Mouse (Mus musculus): ENCODE measurements around the gene Gpatch1. TPM values are rescaled to one million over a fixed set of nuclear protein-coding genes. Genes with fewer than 3 reads are reported as not detected.

Gpatch1 gene
- polyA plus RNA-seq, 1 experiment, result 5.3 TPM

GRCm38 (mm10) chr7:35235308-35235707 is 82.9 kb downstream of the Gpatch1 start:
- 19% methylated on average over 9 of the region's 9 CpGs for WGBS
- Histone ChIP-seq H3K4me1 (ENCODE audit: control insufficient read depth, insufficient read depth, low read length) (peaks cover 3% of the 10 kb centered on the region; the same call in 1 of the 2 replicates), H3K27me3 (replicated peaks; ENCODE audit: control insufficient read depth, insufficient read depth, low read length) (no peaks in the 10 kb centered on the region), H3K36me3 (ENCODE audit: control insufficient read depth, insufficient read depth, low read length) (no peaks in the 10 kb centered on the region), H3K27ac (ENCODE audit: insufficient read depth, low read depth, low read length) (peak overlapping the region; percentile 70; the same call in 1 of the 2 replicates), H3K4me3 (ENCODE audit: insufficient read depth, low read depth, low read length) (peak overlapping the region; percentile 51)
- TF ChIP-seq CTCF (conservative IDR thresholded peaks at IDR 0.05; ENCODE audit: insufficient read depth, insufficient read length, low read depth, low read length) (no peak), POLR2A (IDR thresholded peaks at IDR 0.05; ENCODE audit: low read depth, low read length) (no peak)
- DNase-seq, result peak; percentile 70

- H3K36me3 ChIP-seq (ENCODE audit: control insufficient read depth, insufficient read depth, low read length), result no peaks in the 10 kb centered on the region
- under 1% methylated on average over 45 of the region's 45 CpGs for WGBS
- peak; percentile 99 for DNase-seq
- no peaks in the 10 kb centered on the region for H3K27me3 ChIP-seq (replicated peaks; ENCODE audit: control insufficient read depth, insufficient read depth, low read length)
- TF ChIP-seq POLR2A (IDR thresholded peaks at IDR 0.05; ENCODE audit: low read depth, low read length) (peak; percentile 38), CTCF (conservative IDR thresholded peaks at IDR 0.05; ENCODE audit: insufficient read depth, insufficient read length, low read depth, low read length) (no peak)
- H3K4me3 ChIP-seq (ENCODE audit: insufficient read depth, low read depth, low read length), result peak overlapping the region; percentile 80
- H3K27ac ChIP-seq (ENCODE audit: insufficient read depth, low read depth, low read length), result peak overlapping the region; percentile 84
- peaks cover 3% of the 10 kb centered on the region; the same call in 1 of the 2 replicates for H3K4me1 ChIP-seq (ENCODE audit: control insufficient read depth, insufficient read depth, low read length)
These were observed 83.6 kb downstream of the Gpatch1 start for GRCm38 (mm10) chr7:35234361-35235245.

- WGBS, result 75% methylated on average over 12 of the region's 12 CpGs
- no peak overlapping the region for H3K27ac ChIP-seq (ENCODE audit: insufficient read depth, low read depth, low read length)
- peak overlapping the region; percentile 52; the same call in 1 of the 2 replicates for H3K4me3 ChIP-seq (ENCODE audit: insufficient read depth, low read depth, low read length)
- TF ChIP-seq CTCF (conservative IDR thresholded peaks at IDR 0.05; ENCODE audit: insufficient read depth, insufficient read length, low read depth, low read length) (no peak), POLR2A (IDR thresholded peaks at IDR 0.05; ENCODE audit: low read depth, low read length) (no peak)
- peaks cover 3% of the 10 kb centered on the region; the same call in 1 of the 2 replicates for H3K4me1 ChIP-seq (ENCODE audit: control insufficient read depth, insufficient read depth, low read length)
- no peaks in the 10 kb centered on the region for H3K27me3 ChIP-seq (replicated peaks; ENCODE audit: control insufficient read depth, insufficient read depth, low read length)
- no peaks in the 10 kb centered on the region for H3K36me3 ChIP-seq (ENCODE audit: control insufficient read depth, insufficient read depth, low read length)
- DNase-seq, result no peak
These were observed 84.4 kb downstream of the Gpatch1 start for GRCm38 (mm10) chr7:35233861-35234260.

GRCm38 (mm10) chr7:35232796-35233455 is 85.3 kb downstream of the Gpatch1 start:
- H3K4me1 ChIP-seq (ENCODE audit: control insufficient read depth, insufficient read depth, low read length), result peaks cover 3% of the 10 kb centered on the region; the same call in 1 of the 2 replicates
- no peaks in the 10 kb centered on the region for H3K36me3 ChIP-seq (ENCODE audit: control insufficient read depth, insufficient read depth, low read length)
- H3K4me3 ChIP-seq (ENCODE audit: insufficient read depth, low read depth, low read length), result no peak overlapping the region
- DNase-seq, result no peak
- TF ChIP-seq CTCF (conservative IDR thresholded peaks at IDR 0.05; ENCODE audit: insufficient read depth, insufficient read length, low read depth, low read length), result no peak
- 60% methylated on average over 13 of the region's 13 CpGs for whole genome bisulfite sequencing
- no peak overlapping the region for H3K27ac ChIP-seq (ENCODE audit: insufficient read depth, low read depth, low read length)
- H3K27me3 ChIP-seq (replicated peaks; ENCODE audit: control insufficient read depth, insufficient read depth, low read length), result no peaks in the 10 kb centered on the region

- Histone ChIP-seq H3K4me1 (ENCODE audit: control insufficient read depth, insufficient read depth, low read length) (peaks cover under 1% of the 10 kb centered on the region; the same call in 1 of the 2 replicates), H3K27ac (ENCODE audit: insufficient read depth, low read depth, low read length) (no peak overlapping the region), H3K27me3 (replicated peaks; ENCODE audit: control insufficient read depth, insufficient read depth, low read length) (no peaks in the 10 kb centered on the region), H3K36me3 (ENCODE audit: control insufficient read depth, insufficient read depth, low read length) (no peaks in the 10 kb centered on the region), H3K4me3 (ENCODE audit: insufficient read depth, low read depth, low read length) (no peak overlapping the region)
- DNase-seq, result no peak
- 85% methylated on average over 3 of the region's 3 CpGs for WGBS
- TF ChIP-seq CTCF (conservative IDR thresholded peaks at IDR 0.05; ENCODE audit: insufficient read depth, insufficient read length, low read depth, low read length), result peak; percentile 35
- TF ChIP-seq POLR2A (IDR thresholded peaks at IDR 0.05; ENCODE audit: low read depth, low read length), result no peak
These were observed 87.9 kb downstream of the Gpatch1 start for GRCm38 (mm10) chr7:35230333-35230732.

Other genes starting within 250 kb of the Gpatch1 start
- gene Cebpa, start 199.1 kb downstream of the Gpatch1 start, polyA plus RNA-seq (2012; rRNA removed), result 41.6 and 55.2 TPM in 2 replicates
- 2.5 and 7.0 TPM in 2 replicates for gene Slc7a10, start 132.1 kb downstream of the Gpatch1 start, polyA plus RNA-seq (2012; rRNA removed)
- gene Lrp3, start 102.9 kb downstream of the Gpatch1 start, polyA plus RNA-seq (2012; rRNA removed), result 19.7 and 22.6 TPM in 2 replicates
- 7.5 and 8.7 TPM in 2 replicates for gene Rhpn2, start 15.7 kb upstream of the Gpatch1 start, polyA plus RNA-seq (2012; rRNA removed)
- 4.3 and 4.8 TPM in 2 replicates for gene Faap24, start 78.4 kb upstream of the Gpatch1 start, polyA plus RNA-seq (2012; rRNA removed)
- gene Cep89, start 78.6 kb upstream of the Gpatch1 start, polyA plus RNA-seq (2012; rRNA removed), result 24.4 and 29.5 TPM in 2 replicates
- gene Slc7a9, start 130.4 kb upstream of the Gpatch1 start, polyA plus RNA-seq (2012; rRNA removed), result 329 and 355 TPM in 2 replicates
- 0.25 and 0.33 TPM in 2 replicates for gene Tdrd12, start 219.3 kb upstream of the Gpatch1 start, polyA plus RNA-seq (2012; rRNA removed)
- 170 and 255 TPM in 2 replicates for gene Nudt19, start 237.9 kb upstream of the Gpatch1 start, polyA plus RNA-seq (2012; rRNA removed)

Measured in kidney, adult 2 months (tissue).